Mouse (Mus musculus) skeletal muscle tissue, adult 2 months (tissue): Measurements from ENCODE around the gene Fam13a.

Experiments used
- DNase-seq: peaks from one replicate; pipeline ENCODE4 v3.0.0-alpha.2; 2012; ENCODE audit warnings: low read depth, low spot score

The Fam13a gene

GRCm38 (mm10) chr6:59004630-59005029, 19.7 kb downstream of the Fam13a start:
- DNase-seq, result no peak

GRCm38 (mm10) chr6:58999044-58999453, 25.3 kb downstream of the Fam13a start:
- DNase-seq, result peak; percentile 56

GRCm38 (mm10) chr6:58998528-58998927, 25.8 kb downstream of the Fam13a start:
- DNase-seq, result no peak

DNA sequence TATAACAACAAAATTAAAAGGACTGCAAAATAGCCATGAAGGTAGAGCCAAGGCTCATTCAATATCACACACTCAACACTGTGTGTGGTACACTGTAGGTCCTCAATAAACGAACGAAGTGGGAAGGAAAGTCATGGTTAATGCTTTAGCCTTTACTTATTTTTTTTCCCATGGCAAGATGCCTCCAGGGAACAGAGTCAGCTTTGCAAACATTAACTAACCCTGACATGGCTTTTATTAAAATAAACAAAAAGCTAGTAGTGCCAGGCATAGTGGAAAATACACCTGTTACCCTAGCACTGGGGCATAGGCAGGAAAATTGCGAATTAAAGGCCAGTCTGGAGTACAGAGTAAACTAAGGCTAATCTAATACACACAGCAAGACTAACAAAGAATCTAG, 35.2 kb downstream of the Fam13a start:
- DNase-seq, result no peak

GRCm38 (mm10) chr6:58988706-58989105, 35.6 kb downstream of the Fam13a start:
- DNase-seq, result no peak

DNA sequence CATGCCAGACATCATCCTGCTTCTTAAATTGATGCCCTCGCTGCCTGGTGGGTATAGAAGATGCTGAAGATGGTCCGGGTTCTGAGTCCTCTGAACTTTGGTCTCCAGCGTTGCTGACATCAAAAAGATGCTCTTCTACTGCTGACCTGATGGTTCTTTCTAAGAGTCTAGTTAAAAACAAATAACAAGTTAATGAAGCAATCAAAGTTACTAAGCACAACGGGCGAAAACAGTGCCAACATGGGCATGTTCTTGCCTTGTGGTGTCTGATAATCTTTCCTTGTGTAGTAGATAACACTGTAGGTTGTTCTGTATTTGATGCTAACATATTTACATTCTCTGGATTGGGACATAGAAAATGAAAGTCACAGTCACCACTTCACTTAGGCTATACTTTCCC, 37.2 kb downstream of the Fam13a start:
- DNase-seq, result no peak

DNA sequence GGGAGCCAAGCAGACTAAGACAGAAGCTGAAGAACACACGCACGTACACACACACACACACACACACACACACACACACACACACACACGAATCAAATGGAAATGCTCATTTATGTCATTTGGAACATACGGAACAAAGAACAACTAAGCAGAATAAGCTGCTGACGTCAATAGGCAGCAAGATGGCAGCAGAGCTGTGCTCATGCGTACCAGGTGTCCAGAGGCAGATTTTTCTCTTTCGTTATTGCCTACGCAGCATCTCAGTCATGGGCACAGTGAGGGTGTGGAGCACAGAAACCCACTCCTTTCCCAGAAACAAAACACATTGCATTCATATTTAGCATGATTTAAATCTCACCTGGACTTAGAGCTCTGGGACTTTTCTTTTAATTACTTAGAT, 39.2 kb downstream of the Fam13a start:
- no peak for DNase-seq

- DNase-seq, result no peak
Measured at GRCm38 (mm10) chr6:58975249-58975648, 49.1 kb downstream of the Fam13a start.

GRCm38 (mm10) chr6:58974428-58974827, 49.9 kb downstream of the Fam13a start:
- no peak for DNase-seq

- no peak for DNase-seq
Measured at GRCm38 (mm10) chr6:58972873-58973272, 51.5 kb downstream of the Fam13a start.

DNA sequence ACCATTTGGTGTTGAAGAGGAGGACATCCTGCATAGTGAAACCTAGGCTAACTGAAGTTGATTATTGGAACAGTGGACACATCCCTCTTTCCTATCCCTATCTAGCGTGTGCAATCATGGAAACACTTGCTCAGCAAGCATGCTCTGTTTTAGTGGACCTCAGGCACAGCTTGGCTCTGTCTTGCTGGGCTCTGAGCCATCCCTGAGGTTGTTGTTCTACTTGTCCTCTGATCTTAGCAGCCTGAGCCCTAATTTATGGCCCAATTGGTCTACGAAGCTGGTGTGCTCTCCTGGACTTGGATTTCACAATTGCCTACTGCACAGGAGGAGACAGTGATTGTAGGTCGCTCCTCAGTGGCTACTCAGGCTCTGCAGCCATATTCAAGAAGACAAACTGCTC, 56.1 kb downstream of the Fam13a start:
- DNase-seq, result peak; percentile 66

- DNase-seq, result no peak
Measured at GRCm38 (mm10) chr6:58965071-58965831, 59.1 kb downstream of the Fam13a start.

GRCm38 (mm10) chr6:58964565-58964964, 59.8 kb downstream of the Fam13a start:
- DNase-seq, result no peak

DNA sequence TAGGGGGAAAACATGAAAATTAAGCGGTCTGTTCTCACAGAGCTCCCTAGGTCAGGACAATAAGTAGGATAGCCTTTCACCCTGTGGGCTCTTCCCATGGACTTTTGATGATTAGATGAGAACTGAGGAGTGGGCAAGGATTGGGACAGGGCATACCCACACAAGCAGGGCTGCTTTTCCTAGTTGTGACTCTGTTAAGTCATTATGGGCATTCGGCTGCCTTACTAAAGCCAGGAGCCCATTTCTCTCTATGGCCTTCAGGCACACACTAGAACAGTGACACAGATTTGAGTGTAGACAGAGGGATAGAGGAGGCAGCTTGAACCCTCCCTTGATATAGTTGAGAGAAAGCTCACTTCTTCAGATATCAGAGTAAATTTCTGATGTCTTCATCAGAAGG, 60.3 kb downstream of the Fam13a start:
- DNase-seq, result no peak

DNA sequence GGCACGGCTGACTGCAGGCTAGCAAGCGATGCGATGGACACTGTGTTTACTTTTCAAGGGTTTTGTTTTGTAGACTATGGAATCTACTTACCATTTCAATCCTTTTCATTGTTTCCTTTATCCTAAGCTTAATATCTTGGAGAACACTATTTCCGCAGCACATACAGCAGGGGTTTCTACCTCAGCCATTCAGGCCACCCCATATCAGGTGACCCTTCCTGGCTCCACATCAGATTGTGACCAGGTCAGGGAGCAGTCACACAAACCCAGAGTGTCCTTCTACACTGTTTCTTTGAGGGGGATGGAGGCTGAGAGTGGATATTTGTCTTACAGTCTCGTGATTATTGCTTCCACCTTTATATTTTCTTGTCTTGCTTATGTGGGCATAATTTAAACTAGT, 61.7 kb downstream of the Fam13a start:
- no peak for DNase-seq

GRCm38 (mm10) chr6:58960523-58960922, 63.8 kb downstream of the Fam13a start:
- no peak for DNase-seq

DNA sequence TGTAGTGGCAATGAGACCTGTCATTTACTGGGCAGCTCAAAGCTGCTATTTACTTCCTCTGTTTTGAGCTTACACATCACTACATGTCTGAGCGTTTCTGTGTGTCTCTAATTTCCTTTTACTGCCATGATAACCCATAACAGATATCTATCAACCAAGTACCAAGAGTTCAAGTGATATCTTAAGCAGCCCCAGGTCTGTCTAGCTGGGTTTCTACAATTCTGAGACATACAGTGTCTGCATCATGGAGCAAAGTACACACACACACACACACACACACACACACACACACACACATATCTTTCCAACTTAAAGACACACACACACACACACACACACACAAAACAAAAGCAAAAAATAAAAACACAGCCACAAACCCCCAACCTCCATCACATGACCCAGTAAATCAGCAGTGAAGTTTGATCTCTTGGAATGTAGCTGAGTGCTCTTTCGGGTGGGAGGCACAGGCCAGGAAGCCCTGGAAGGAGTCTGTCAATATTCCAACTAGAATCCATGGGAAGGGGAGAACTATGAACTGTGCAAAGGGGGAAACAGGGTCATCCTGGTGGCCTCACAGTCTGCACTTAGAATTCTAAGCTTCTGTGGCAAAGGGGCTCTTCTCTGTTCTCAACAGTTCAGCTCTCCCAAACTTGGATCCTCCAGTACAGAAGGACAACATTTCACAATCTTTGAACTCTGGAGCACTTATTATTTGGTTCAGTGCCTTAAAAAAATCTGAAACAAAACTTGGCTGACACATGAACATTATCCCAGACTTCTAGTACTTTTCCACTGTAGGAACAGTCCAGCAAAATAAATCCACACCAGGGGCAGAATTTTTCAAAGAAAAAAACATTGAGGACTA, 73.0 kb downstream of the Fam13a start:
- peak; percentile 63 for DNase-seq

GRCm38 (mm10) chr6:58950410-58950809, 73.9 kb downstream of the Fam13a start:
- DNase-seq, result no peak

GRCm38 (mm10) chr6:58946840-58947239, 77.5 kb downstream of the Fam13a start:
- DNase-seq, result no peak

GRCm38 (mm10) chr6:58946246-58946645, 78.1 kb downstream of the Fam13a start:
- DNase-seq, result no peak

GRCm38 (mm10) chr6:58943958-58944357, 80.4 kb downstream of the Fam13a start:
- no peak for DNase-seq

- DNase-seq, result no peak
Measured at GRCm38 (mm10) chr6:58942276-58942675, 82.1 kb downstream of the Fam13a start.

- no peak for DNase-seq
Measured at GRCm38 (mm10) chr6:58937726-58938125, 86.6 kb downstream of the Fam13a start.
